Mouse (Mus musculus) G1E (cell line): ENCODE data around the gene Zfp683. TPM values are rescaled to one million over a fixed set of nuclear protein-coding genes. Genes with fewer than 3 reads are reported as not detected.

Source experiments
- ATAC-seq: 2 replicates; pipeline ENCODE4 v1.8.0; 2016; ENCODE audit warnings: mild to moderate bottlenecking; ENCODE audit not compliant: insufficient number of reproducible peaks, poor library complexity, low FRiP score, severe bottlenecking; ENCODE audit errors: extremely low read depth
- DNase-seq: peaks from one replicate; pipeline ENCODE4 v3.0.0; 2012; ENCODE audit warnings: low spot score
- H3K27me3 ChIP-seq: 2 replicates; pipeline ENCODE4 v1.6.1; 2012; ENCODE audit warnings: mild to moderate bottlenecking, low read length, inconsistent platforms; ENCODE audit not compliant: insufficient read depth
- H3K36me3 ChIP-seq: replicated peaks from 2 replicates; pipeline ENCODE3; 2012; ENCODE audit warnings: mild to moderate bottlenecking, inconsistent platforms
- H3K4me1 ChIP-seq: 2 replicates; pipeline ENCODE4 v1.6.1; 2012; ENCODE audit warnings: low read depth, low read length, inconsistent platforms, mixed read lengths; ENCODE audit not compliant: insufficient read depth
- H3K4me3 ChIP-seq: 2 replicates; pipeline ENCODE4 v1.5.1; 2012; ENCODE audit warnings: low read depth, mild to moderate bottlenecking, inconsistent platforms, low read length, moderate library complexity, mixed read lengths
- H3K9me3 ChIP-seq: replicated peaks from 2 replicates; pipeline ENCODE4 v1.6.1; 2012; ENCODE audit warnings: inconsistent platforms
- CTCF ChIP-seq: IDR thresholded peaks from 2 replicates; pipeline ENCODE4 v1.5.1; 2012; ENCODE audit warnings: low read depth, low read length, inconsistent platforms, mixed read lengths
- GATA1 ChIP-seq: IDR thresholded peaks from 2 replicates; pipeline ENCODE4 v1.6.1; 2012; ENCODE audit warnings: borderline replicate concordance, low read length, inconsistent platforms, mixed read lengths
- GATA2 ChIP-seq: IDR thresholded peaks from 2 replicates; pipeline ENCODE4 v1.6.1; 2012; ENCODE audit warnings: low read depth, low read length, inconsistent platforms, borderline replicate concordance
- POLR2AphosphoS5 ChIP-seq: IDR thresholded peaks from 2 replicates; pipeline ENCODE4 v1.6.1; 2012; ENCODE audit warnings: low read depth, low read length, inconsistent platforms; ENCODE audit not compliant: insufficient replicate concordance
- TAL1 ChIP-seq: conservative IDR thresholded peaks from 2 replicates; pipeline ENCODE4 v1.6.1; 2012; ENCODE audit warnings: low read depth, low read length, inconsistent platforms, mixed read lengths
- polyA plus RNA-seq: library from polyadenylated mRNA; stranded (reverse); fragments of >175 nt; gene quantifications from 2 replicates; pipeline ENCODE4 v1.2.3, GENCODE M21; 2012
- total RNA-seq, 2 experiments: library from RNA; stranded (forward) in 1 of 2; stranded (reverse) in 1 of 2; fragments of 200-1000 nt in 1 of 2; fragments of >200 nt in 1 of 2; fragmentation: Nextera tagmentation in 1 of 2; gene quantifications; 2 replicates each; pipeline ENCODE4 v1.2.3; 2014 to 2017

Gene Zfp683
- total and polyA plus RNA-seq, 3 experiments, result not detected

- ATAC-seq, result no peak
- no peak for TF ChIP-seq POLR2AphosphoS5
- no peak for TF ChIP-seq TAL1
- TF ChIP-seq GATA2, result no peak
- TF ChIP-seq GATA1, result no peak
- TF ChIP-seq CTCF, result no peak
- H3K36me3 ChIP-seq, result no peaks in the 10 kb centered on the region
- no peak for DNase-seq
- peaks cover 50% of the 10 kb centered on the region for H3K4me1 ChIP-seq
- peak overlapping the region; percentile 50; the same call in 1 of the 2 replicates for H3K4me3 ChIP-seq
- peaks cover 38% of the 10 kb centered on the region for H3K27me3 ChIP-seq
- no peaks in the 10 kb centered on the region for H3K9me3 ChIP-seq
Observed at GRCm38 (mm10) chr4:134061166-134061830, 7.7 kb downstream of the Zfp683 start.

DNA sequence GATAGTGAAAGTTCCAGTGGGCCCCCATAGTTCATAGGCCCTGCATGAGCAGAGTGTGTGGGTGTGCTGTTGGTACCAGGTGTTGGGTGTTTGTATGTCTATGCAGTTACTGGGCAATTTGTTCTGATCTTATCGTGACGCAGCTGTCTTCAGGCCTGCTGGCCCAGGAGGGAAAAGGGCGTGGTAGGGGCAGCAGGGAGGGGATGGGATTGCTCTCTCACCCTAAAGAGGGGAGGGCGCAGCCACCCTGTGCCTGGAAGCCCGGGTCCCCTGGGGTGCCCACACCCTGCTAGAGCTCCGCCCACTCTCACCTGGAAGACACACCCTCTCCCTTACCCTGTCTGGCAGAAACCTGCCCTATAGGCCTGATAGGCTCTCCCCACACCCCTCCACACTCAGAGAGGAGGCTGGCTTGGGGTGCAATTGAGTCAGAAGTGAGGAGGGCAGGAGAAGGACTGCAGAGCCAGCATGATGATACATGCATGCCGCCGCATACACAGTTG, 8.4 kb downstream of the Zfp683 start:
- peaks cover 45% of the 10 kb centered on the region for H3K27me3 ChIP-seq
- H3K36me3 ChIP-seq, result no peaks in the 10 kb centered on the region
- peaks cover 50% of the 10 kb centered on the region for H3K4me1 ChIP-seq
- DNase-seq, result peak; percentile 70
- peak; percentile 64 for ATAC-seq
- H3K4me3 ChIP-seq, result peak overlapping the region; percentile 50; the same call in 1 of the 2 replicates
- no peaks in the 10 kb centered on the region for H3K9me3 ChIP-seq
- TF ChIP-seq GATA2, result no peak
- TF ChIP-seq CTCF, result no peak
- no peak for TF ChIP-seq GATA1
- no peak for TF ChIP-seq POLR2AphosphoS5
- no peak for TF ChIP-seq TAL1

GRCm38 (mm10) chr4:134062561-134062960, 8.9 kb downstream of the Zfp683 start:
- ATAC-seq, result peak; percentile 37; the same call in 1 of the 2 replicates
- Histone ChIP-seq H3K9me3 (no peaks in the 10 kb centered on the region), H3K36me3 (no peaks in the 10 kb centered on the region), H3K4me3 (peak overlapping the region; percentile 50; the same call in 1 of the 2 replicates), H3K27me3 (peaks cover 47% of the 10 kb centered on the region), H3K4me1 (peaks cover 50% of the 10 kb centered on the region)
- TF ChIP-seq TAL1 (peak; percentile 43; the same call in 1 of the 2 replicates), POLR2AphosphoS5 (no peak)
- DNase-seq, result peak; percentile 51

GRCm38 (mm10) chr4:134065431-134066004, 11.9 kb downstream of the Zfp683 start:
- H3K27me3 ChIP-seq, result peaks cover 40% of the 10 kb centered on the region
- ATAC-seq, result no peak

DNA sequence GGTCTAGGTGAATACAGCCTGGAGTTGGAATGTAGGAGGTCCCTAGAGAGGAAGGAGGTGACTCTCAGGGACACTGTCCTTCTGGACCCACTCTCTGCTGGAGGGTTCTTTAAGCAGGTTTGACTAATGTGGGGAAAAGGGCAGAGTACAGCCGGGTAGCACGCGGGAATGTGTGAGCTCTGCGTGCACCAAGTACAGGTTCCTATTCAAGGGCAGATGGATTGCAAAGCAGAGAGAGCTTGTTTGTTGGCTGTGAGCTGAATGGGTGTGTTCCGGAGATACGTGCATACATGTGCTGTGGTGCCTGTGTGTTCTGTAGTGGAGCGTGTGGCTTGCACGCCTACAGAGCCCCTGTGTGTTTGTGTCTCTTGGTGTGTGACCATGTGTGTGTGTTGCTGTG, 13.7 kb downstream of the Zfp683 start:
- Histone ChIP-seq H3K4me1 (peaks cover 17% of the 10 kb centered on the region), H3K4me3 (no peak overlapping the region), H3K9me3 (no peaks in the 10 kb centered on the region), H3K36me3 (no peaks in the 10 kb centered on the region), H3K27me3 (peaks cover 48% of the 10 kb centered on the region)
- no peak for DNase-seq
- no peak for ATAC-seq
- TF ChIP-seq GATA1, result no peak
- no peak for TF ChIP-seq GATA2
- no peak for TF ChIP-seq TAL1
- no peak for TF ChIP-seq CTCF
- no peak for TF ChIP-seq POLR2AphosphoS5

More at GRCm38 (mm10) chr4:134065431-134066004, 11.9 kb downstream of the Zfp683 start:
- Histone ChIP-seq H3K4me3 (no peak overlapping the region), H3K9me3 (no peaks in the 10 kb centered on the region), H3K36me3 (no peaks in the 10 kb centered on the region), H3K4me1 (peaks cover 35% of the 10 kb centered on the region)
- no peak for TF ChIP-seq GATA1
- no peak for TF ChIP-seq POLR2AphosphoS5
- TF ChIP-seq CTCF, result no peak
- no peak for TF ChIP-seq TAL1
- TF ChIP-seq GATA2, result no peak
- DNase-seq, result no peak

DNA sequence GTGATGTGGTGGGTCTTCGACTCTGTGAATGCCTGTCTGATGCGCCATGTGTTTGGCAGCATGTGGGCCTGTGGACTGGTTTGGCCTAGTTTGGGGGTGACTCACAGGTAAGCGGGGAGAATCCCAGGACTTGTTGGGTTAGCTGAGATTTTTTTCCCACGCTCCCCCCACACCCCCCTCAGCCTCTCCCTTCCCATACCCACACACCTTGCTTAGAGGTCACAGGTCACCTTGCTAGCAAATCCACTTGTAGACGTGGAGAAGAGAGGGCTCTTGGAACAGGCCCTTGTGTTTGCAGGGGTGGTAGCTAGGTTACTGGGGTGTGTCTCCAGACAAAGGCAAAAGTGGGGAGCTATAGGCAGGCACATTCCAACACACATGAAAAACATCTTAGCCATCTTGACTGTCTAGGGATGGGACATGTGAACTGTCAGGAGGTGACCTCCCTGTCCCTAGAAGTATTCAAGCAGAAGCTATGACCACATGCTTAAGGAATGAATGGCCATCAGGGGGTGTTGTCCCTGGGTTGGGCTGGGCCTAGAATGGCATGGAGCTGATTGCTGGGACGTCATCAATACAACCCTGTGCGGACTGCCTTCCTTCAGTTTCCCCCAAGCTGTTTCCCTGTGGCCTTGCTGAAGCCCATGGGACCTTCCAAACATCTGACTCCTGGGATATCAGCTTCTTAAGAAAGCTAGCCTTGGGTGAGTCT, 14.4 kb downstream of the Zfp683 start:
- DNase-seq, result no peak
- no peak overlapping the region for H3K4me3 ChIP-seq
- no peak for ATAC-seq
- peaks cover 11% of the 10 kb centered on the region for H3K4me1 ChIP-seq
- no peaks in the 10 kb centered on the region for H3K9me3 ChIP-seq
- no peaks in the 10 kb centered on the region for H3K36me3 ChIP-seq
- TF ChIP-seq GATA2 (no peak), CTCF (no peak), GATA1 (no peak), POLR2AphosphoS5 (no peak), TAL1 (no peak)
- H3K27me3 ChIP-seq, result peaks cover 51% of the 10 kb centered on the region
